Mouse (Mus musculus) bone marrow macrophage, adult 2 months (primary cell): Measurements from ENCODE around the gene Cdh15.

Source experiments
- CTCF ChIP-seq: IDR thresholded peaks from 2 replicates; pipeline ENCODE4 v1.5.1; 2012; ENCODE audit warnings: low read depth, mild to moderate bottlenecking, low read length, moderate library complexity
- POLR2A ChIP-seq: IDR thresholded peaks from 2 replicates; pipeline ENCODE4 v1.6.1; 2012; ENCODE audit warnings: mild to moderate bottlenecking, low read depth, low read length, borderline replicate concordance

- TF ChIP-seq POLR2A: no peak
- TF ChIP-seq CTCF: no peak
Measured at GRCm38 (mm10) chr8:122899085-122899484, 51.3 kb downstream of the Cdh15 start.
